Mouse (Mus musculus): ENCODE data around the gene Gm7697. TPM values are rescaled to one million over a fixed set of nuclear protein-coding genes. Genes with fewer than 3 reads are reported as not detected.
"Not testable (repeated sequence)": the region's sequence is repeated elsewhere in the genome, so short reads cannot be mapped to it uniquely, and the experiment has no call there.

Gm7697 gene
- total RNA-seq (2022) = under 1 TPM in 1 of 4 experiments, not detected in 3; 0.18 TPM

DNA sequence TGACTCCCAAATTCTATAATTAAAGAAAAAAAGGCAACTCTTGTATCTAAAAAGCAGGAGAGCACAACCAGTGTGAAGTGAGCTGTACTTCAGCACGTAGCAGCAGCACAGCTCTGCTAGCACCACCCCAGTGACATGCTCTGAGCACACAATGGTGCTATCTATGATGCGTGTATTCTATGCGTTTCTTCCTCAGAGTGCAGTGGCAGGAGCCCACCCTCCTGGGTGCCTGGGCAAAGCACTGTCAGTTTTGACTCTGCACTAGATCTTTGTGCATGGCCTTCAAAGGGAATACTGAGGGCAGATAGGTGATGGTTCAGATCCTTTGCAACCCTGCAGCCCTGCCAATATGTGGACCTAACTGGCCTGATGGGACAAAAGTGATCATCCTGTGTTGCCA is at the start of gene Gm7697:
Gene Gm7697 (minus strand): TSS at position 101 of the 400 bp plus-strand sequence.
- DNase-seq = not testable (repeated sequence)

DNA sequence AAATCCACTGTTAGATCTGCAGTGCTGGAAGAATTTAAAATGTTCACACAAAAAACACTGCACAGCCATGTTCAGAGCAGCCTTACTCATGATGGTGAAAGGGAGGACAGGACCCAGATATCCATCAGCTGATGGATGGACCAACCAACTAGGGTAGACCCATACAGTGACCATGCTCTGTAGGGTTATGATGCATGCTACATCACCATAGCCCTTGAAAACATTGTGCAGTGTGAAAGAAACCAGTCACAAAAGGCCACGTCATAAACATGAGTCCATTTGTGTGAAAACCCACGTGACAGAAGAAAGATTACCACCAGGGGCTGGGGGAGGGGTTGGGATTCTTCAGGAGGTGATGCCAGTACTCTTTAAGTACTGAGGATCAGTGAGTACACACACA is 28.5 kb upstream of the Gm7697 start:
- DNase-seq = not testable (repeated sequence)

DNA sequence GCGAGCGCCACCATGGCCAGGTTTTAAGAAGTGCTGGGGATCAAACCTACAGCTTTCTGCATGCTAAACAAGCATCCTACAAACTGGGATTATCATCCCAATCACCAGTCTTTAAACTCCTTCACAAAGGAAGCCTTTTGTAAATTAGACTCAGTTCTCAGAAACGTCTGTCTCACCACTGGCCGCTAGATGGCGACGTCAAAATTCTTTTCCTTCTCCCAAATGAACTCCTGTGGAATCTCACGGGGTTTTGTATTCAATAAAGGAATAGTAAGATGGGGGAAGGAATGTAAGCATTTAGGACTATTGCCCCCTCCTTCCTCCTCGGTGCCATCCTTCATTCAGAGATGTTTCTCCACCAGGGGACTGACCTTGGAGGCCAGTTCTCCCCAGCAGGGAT is 26.8 kb upstream of the Gm7697 start:
- DNase-seq = not testable (repeated sequence)

DNA sequence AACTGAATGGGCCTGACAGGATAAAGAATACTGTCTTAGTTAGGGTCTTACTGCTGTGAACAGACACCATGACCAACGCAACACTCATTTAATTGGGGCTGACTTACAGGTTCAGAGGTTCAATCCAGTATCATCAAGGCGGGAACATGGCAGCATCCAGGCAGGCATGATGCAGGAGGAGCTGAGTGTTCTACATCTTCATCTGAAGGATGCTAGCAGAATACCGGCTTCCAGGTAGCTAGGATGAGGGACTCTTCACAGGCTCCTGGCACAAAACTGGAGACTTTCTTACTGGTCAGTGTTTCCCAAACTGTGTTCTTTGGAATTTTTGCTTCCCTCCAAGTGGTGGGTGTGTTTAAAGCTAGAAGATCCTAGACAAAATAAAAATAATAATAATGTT is 25.3 kb upstream of the Gm7697 start:
- not testable (repeated sequence) for DNase-seq

DNA sequence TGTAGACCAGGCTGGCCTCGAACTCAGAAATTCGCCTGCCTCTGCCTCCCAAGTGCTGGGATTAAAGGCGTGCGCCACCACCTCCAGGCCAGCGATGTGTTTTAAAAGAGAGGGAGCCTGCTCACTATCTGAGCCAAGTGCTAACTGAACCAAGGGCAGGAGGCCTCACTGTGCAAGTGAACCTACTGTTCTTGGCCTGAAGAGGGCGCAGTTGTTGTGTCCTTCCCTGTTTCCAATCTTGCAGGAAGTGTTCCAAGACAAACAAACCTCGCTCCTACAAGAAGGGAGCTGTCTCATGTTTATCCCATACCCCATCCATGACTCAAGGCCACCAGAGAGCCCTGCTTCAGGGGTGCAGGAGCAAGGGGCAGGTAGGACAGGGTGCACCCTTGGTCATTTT is 24.4 kb upstream of the Gm7697 start:
- DNase-seq = not testable (repeated sequence)

DNA sequence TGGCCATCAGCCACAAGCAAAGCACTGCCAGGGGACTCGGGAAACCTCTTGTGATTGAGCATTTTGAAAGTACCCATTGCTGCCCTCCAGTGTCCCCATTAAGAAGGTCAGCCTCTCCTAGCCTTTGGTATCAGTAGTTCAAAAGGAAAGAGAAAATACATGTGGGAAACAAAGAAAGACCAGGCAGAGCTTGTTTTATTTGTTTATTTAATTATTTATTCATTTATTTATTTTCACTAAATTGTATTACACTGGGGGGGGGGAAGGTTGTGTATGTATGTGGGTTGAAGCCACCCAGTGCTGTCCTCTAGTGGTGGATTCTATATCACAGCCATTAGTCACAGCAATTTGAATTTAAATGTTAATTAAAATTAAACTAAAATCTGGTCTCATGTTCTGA is 22.2 kb upstream of the Gm7697 start:
- not testable (repeated sequence) for DNase-seq

DNA sequence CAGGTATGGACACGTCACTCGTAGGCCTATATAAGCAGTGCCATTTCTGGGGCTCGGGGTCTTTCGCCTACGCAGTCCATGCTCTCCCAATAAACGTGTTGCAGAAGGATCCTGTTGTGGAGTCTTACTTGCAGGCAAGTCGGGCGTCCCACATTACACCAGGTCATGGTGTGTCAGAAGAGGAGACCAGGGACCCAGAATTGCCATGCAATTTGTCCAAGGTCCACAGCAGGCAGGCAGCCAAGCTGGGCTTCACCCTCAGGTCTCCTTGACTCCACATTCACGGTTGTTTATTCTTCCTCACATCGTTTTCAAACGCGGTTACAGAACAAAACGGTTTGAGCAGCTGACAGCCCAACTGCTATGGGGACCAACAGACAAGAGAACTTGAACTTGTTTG is 21.7 kb upstream of the Gm7697 start:
- DNase-seq = peak; percentile 37

DNA sequence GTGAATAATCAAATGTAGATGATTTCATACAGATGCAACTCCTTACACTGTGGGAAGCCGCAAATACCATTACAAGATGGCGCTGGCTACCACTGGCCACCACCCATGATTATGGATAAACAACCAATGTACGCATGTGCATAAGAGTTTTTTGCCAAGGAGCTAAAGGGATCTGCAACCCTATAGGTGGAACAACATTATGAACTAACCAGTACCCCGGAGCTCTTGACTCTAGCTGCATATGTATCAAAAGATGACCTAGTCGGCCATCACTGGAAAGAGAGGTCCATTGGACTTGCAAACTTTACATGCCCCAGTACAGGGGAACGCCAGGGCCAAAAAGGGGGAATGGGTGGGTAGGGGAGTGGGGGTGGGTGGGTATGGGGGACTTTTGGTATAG is 21.2 kb upstream of the Gm7697 start:
- not testable (repeated sequence) for DNase-seq

DNA sequence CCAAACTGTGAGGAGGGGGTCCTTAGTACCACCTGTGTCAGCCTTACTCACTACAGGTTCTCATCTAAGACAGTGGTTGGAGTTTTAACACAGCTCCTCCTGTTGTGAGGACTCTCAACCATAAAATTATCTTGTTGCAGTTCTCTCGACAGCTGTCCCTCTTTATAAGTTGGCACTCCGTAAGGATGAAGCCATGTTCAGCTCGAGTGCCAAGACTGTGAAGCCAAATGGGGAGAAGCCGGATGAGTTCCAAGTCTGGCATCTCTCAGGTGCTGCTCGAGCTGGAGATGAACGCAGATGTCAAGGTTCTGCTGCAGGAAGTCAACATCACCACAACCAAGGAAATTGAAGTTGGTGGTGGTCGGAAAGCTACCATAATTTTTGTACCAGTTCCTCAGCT is 18.0 kb upstream of the Gm7697 start:
- not testable (repeated sequence) for DNase-seq

DNA sequence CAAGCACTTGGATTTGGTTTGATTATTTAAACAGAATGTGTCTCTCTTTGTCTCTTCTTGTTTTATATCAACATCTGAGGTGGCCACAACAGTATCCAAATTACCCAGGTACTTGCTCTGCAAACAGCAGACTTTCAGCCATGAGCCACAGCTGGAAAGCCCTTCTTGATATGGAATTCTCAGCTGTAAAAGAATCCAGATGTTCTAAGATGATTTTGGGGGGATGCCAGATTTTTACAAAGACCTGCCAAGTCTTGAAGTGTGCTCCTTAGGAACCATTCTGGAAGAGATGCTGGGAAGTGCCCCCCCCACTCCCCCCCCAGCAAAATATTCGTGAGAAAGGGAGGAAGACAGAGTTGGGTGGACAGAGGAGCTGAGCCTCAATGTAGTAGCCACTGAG is 17.6 kb upstream of the Gm7697 start:
- not testable (repeated sequence) for DNase-seq

DNA sequence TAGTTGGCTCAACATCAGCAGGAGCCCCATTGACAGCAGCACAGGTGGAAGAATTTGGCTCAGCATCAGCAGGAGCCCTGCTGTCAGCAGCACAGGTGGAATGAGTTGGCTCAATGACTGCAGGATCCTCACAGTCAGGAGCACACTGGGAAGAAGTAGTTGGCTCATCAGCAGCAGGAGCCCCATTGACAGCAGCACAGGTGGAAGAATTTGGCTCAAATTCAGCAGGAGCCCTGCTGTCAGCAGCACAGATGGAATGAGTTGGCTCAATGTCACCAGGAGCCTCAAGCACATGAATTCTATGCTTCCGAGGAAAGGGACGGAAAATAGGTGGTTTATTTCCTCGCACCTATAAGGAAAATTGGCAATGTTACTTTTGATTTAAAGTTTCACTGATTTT is 47.8 kb downstream of the Gm7697 start:
- DNase-seq = not testable (repeated sequence)

DNA sequence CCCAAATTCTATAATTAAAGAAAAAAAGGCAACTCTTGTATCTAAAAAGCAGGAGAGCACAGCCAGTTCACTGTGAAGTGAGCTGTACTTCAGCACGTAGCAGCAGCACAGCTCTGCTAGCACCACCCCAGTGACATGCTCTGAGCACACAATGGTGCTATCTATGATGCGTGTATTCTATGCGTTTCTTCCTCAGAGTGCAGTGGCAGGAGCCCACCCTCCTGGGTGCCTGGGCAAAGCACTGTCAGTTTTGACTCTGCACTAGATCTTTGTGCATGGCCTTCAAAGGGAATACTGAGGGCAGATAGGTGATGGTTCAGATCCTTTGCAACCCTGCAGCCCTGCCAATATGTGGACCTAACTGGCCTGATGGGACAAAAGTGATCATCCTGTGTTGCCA is 69.3 kb downstream of the Gm7697 start, which contains the start of gene Gm9495:
Gene Gm9495 (minus strand): TSS at position 101 of the 400 bp plus-strand sequence.
- DNase-seq = not testable (repeated sequence)

Other genes starting within 250 kb of the Gm7697 start
- under 1 TPM in 1 of 4 experiments, not detected in 3; 0.71 TPM for gene Gm9495, start 69.4 kb downstream of the Gm7697 start, total RNA-seq (2022)
- 10 to 100 TPM; 12.4 to 24.6 (median 17.5) TPM for gene Zfp868, start 102.6 kb upstream of the Gm7697 start, total RNA-seq (2022)
- 1 to 10 TPM; 2.4 to 3.6 (median 3.3) TPM for gene Zfp964, start 131.5 kb upstream of the Gm7697 start, total RNA-seq (2022)
- gene Zfp869, start 187.7 kb upstream of the Gm7697 start, total RNA-seq (2022) = 10 to 100 TPM; 22.4 to 28.2 (median 25.8) TPM
- 1 to 10 TPM; 4.0 to 5.6 (median 4.7) TPM for gene Zfp963, start 227.0 kb upstream of the Gm7697 start, total RNA-seq (2022)